Mouse (Mus musculus) myocyte (in vitro differentiated cells): ENCODE measurements around the gene Lingo2. TPM values are rescaled to one million over a fixed set of nuclear protein-coding genes. Genes with fewer than 3 reads are reported as not detected.

Experiments used
- H3K27me3 ChIP-seq: one replicate; pipeline ENCODE4 v1.6.1; 2011; ENCODE audit not compliant: control insufficient read depth, insufficient read depth, insufficient read length
- H3K36me3 ChIP-seq: one replicate; pipeline ENCODE4 v1.6.1; 2011; ENCODE audit not compliant: control insufficient read depth, insufficient read depth
- H3K4me2 ChIP-seq: one replicate; pipeline ENCODE4 v1.6.1; 2011; ENCODE audit warnings: low read depth, control low read depth
- H3K4me3 ChIP-seq: one replicate; pipeline ENCODE4 v1.5.1; 2011; ENCODE audit warnings: mild to moderate bottlenecking, control low read depth, moderate library complexity
- H3K79me2 ChIP-seq: one replicate; pipeline ENCODE4 v1.6.1; 2011; ENCODE audit not compliant: control insufficient read depth, insufficient read depth
- H3ac ChIP-seq: one replicate; pipeline ENCODE4 v1.6.1; 2011; ENCODE audit not compliant: control insufficient read depth, insufficient read length
- CEBPB ChIP-seq: IDR thresholded peaks from 2 replicates; pipeline ENCODE4 v1.6.1; 2011; ENCODE audit warnings: mild to moderate bottlenecking, moderate library complexity; ENCODE audit not compliant: poor library complexity, insufficient read depth, severe bottlenecking
- E2F4 ChIP-seq: IDR thresholded peaks from one replicate; pipeline ENCODE4 v1.6.1; 2011; ENCODE audit warnings: mild to moderate bottlenecking, control low read depth, moderate library complexity; ENCODE audit not compliant: insufficient read depth
- MAX ChIP-seq: IDR thresholded peaks from one replicate; pipeline ENCODE4 v1.6.1; 2011; ENCODE audit warnings: low read depth, mild to moderate bottlenecking, control low read depth
- MYOD1 ChIP-seq, 3 experiments: IDR thresholded peaks; one replicate each; pipeline ENCODE4 v1.6.1; 2011; ENCODE audit warnings: control low read depth in 2 of 3, low read depth in 2 of 3, mild to moderate bottlenecking in 2 of 3, moderate library complexity in 1 of 3; ENCODE audit not compliant: insufficient read length in 2 of 3, control insufficient read depth in 1 of 3
- MYOG ChIP-seq, 3 experiments: IDR thresholded peaks; one replicate each; pipeline ENCODE4 v1.6.1; 2011; ENCODE audit warnings: control low read depth in 2 of 3, low read depth in 2 of 3, mild to moderate bottlenecking in 2 of 3; ENCODE audit not compliant: insufficient read length in 2 of 3, control insufficient read depth in 1 of 3, insufficient read depth in 1 of 3
- POLR2A ChIP-seq: IDR thresholded peaks from one replicate; pipeline ENCODE4 v1.6.1; 2011; ENCODE audit warnings: low read depth, mild to moderate bottlenecking, control low read depth, moderate library complexity; ENCODE audit not compliant: insufficient read length
- POLR2AphosphoS2 ChIP-seq: IDR thresholded peaks from one replicate; pipeline ENCODE4 v1.6.1; 2011; ENCODE audit warnings: low read depth, control low read depth; ENCODE audit not compliant: insufficient read length
- REST ChIP-seq: IDR thresholded peaks from one replicate; pipeline ENCODE4 v1.6.1; 2011; ENCODE audit warnings: mild to moderate bottlenecking, control low read depth, moderate library complexity; ENCODE audit not compliant: insufficient read depth, insufficient read length
- SRF ChIP-seq: IDR thresholded peaks from one replicate; pipeline ENCODE4 v1.6.1; 2011; ENCODE audit warnings: low read depth; ENCODE audit not compliant: control insufficient read depth, insufficient read length
- TCF12 ChIP-seq: IDR thresholded peaks from one replicate; pipeline ENCODE4 v1.6.1; 2011; ENCODE audit warnings: mild to moderate bottlenecking, control low read depth; ENCODE audit not compliant: poor library complexity, insufficient read depth, severe bottlenecking
- TCF3 ChIP-seq: IDR thresholded peaks from one replicate; pipeline ENCODE4 v1.6.1; 2011; ENCODE audit warnings: low read depth, control low read depth; ENCODE audit not compliant: insufficient read length
- USF1 ChIP-seq: IDR thresholded peaks from one replicate; pipeline ENCODE4 v1.6.1; 2011; ENCODE audit warnings: low read depth, mild to moderate bottlenecking, control low read depth, moderate library complexity
- polyA plus RNA-seq: library from polyadenylated mRNA; unstranded; fragments of >200 nt; fragmentation: generic; extraction: Trizol; gene quantifications from one replicate; pipeline ENCODE4 v1.2.1, GENCODE M21; 2012; ENCODE audit warnings: missing spikeins

Lingo2 gene
- polyA plus RNA-seq, 1 experiment: 0.13 TPM

GRCm38 (mm10) chr4:36950021-36950751 lies 1.4 kb downstream of the Lingo2 start:
- H3K4me3 ChIP-seq: no peak overlapping the region

GRCm38 (mm10) chr4:36890810-36891209 lies 60.7 kb downstream of the Lingo2 start:
- Histone ChIP-seq H3K36me3 (no peaks in the 10 kb centered on the region), H3K4me2 (no peak overlapping the region), H3ac (no peak overlapping the region), H3K27me3 (no peaks in the 10 kb centered on the region), H3K79me2 (no peaks in the 10 kb centered on the region), H3K4me3 (no peak overlapping the region)
- TF ChIP-seq TCF12 (no peak), POLR2A (no peak), MAX (no peak), POLR2AphosphoS2 (no peak), CEBPB (no peak), SRF (no peak), TCF3 (no peak), USF1 (no peak), E2F4 (no peak)

More at GRCm38 (mm10) chr4:36950021-36950751, 1.4 kb downstream of the Lingo2 start:
- Histone ChIP-seq H3K36me3 (no peaks in the 10 kb centered on the region), H3K4me2 (no peak overlapping the region), H3K27me3 (no peaks in the 10 kb centered on the region), H3K79me2 (no peaks in the 10 kb centered on the region), H3ac (no peak overlapping the region)
- TF ChIP-seq CEBPB (no peak), POLR2A (no peak), MYOG (IDR thresholded peaks at IDR 0.05; ENCODE audit: control insufficient read depth in 1 of 3, insufficient read depth in 1 of 3, insufficient read length in 2 of 3, low read depth in 2 of 3) (no peak), REST (no peak), E2F4 (no peak), POLR2AphosphoS2 (no peak), SRF (no peak), MAX (no peak), TCF12 (no peak)

GRCm38 (mm10) chr4:36890365-36890764 lies 61.2 kb downstream of the Lingo2 start:
- Histone ChIP-seq H3K4me3 (no peak overlapping the region), H3K27me3 (no peaks in the 10 kb centered on the region), H3K36me3 (no peaks in the 10 kb centered on the region), H3ac (no peak overlapping the region), H3K4me2 (no peak overlapping the region), H3K79me2 (no peaks in the 10 kb centered on the region)
- no peak for TF ChIP-seq MAX
- TF ChIP-seq USF1: no peak
- no peak for TF ChIP-seq CEBPB

GRCm38 (mm10) chr4:36874781-36875180 lies 76.8 kb downstream of the Lingo2 start:
- Histone ChIP-seq H3K27me3 (no peaks in the 10 kb centered on the region), H3K4me3 (no peak overlapping the region), H3K4me2 (no peak overlapping the region), H3K79me2 (no peaks in the 10 kb centered on the region), H3ac (no peak overlapping the region), H3K36me3 (no peaks in the 10 kb centered on the region)
- no peak for TF ChIP-seq POLR2A
- TF ChIP-seq TCF12: no peak
- no peak for TF ChIP-seq MYOD1 (IDR thresholded peaks at IDR 0.05; ENCODE audit: control insufficient read depth in 1 of 3, insufficient read length in 2 of 3, low read depth in 2 of 3)
- TF ChIP-seq CEBPB: no peak
- no peak for TF ChIP-seq SRF
- TF ChIP-seq E2F4: no peak
- no peak for TF ChIP-seq MAX
- TF ChIP-seq MYOG (IDR thresholded peaks at IDR 0.05; ENCODE audit: control insufficient read depth in 1 of 3, insufficient read depth in 1 of 3, insufficient read length in 2 of 3, low read depth in 2 of 3): no peak
- no peak for TF ChIP-seq REST
- no peak for TF ChIP-seq USF1
- TF ChIP-seq TCF3: no peak
- no peak for TF ChIP-seq POLR2AphosphoS2

- H3K36me3 ChIP-seq: no peaks in the 10 kb centered on the region
- no peaks in the 10 kb centered on the region for H3K79me2 ChIP-seq
- H3ac ChIP-seq: no peak overlapping the region
- TF ChIP-seq MAX (no peak), POLR2A (no peak), REST (no peak), MYOG (IDR thresholded peaks at IDR 0.05; ENCODE audit: control insufficient read depth in 1 of 3, insufficient read depth in 1 of 3, insufficient read length in 2 of 3, low read depth in 2 of 3) (no peak)
- no peak overlapping the region for H3K4me2 ChIP-seq
- H3K27me3 ChIP-seq: no peaks in the 10 kb centered on the region
- H3K4me3 ChIP-seq: no peak overlapping the region
Measured at GRCm38 (mm10) chr4:36824982-36825381, 126.6 kb downstream of the Lingo2 start.
